Mouse (Mus musculus) T-helper 2 cell (primary cell): ENCODE results near the gene Pxylp1.

Experiments
- in situ Hi-C: fragments of 300-600 bp; cut with MboI, MseI; formaldehyde crosslinking; loops from one replicate; pipeline ENCODE4 v1.15.1; 2025; ENCODE audit warnings: high pct_unique_total_duplicates

Gene Pxylp1

GRCm38 (mm10) chr9:96891341-96892330 is 833 bp downstream of the Pxylp1 start:
- in situ Hi-C loops = no loop called here

- in situ Hi-C loops = no loop called here
Measured at GRCm38 (mm10) chr9:96890756-96891155, 1.7 kb downstream of the Pxylp1 start.

GRCm38 (mm10) chr9:96890266-96890665 is 2.2 kb downstream of the Pxylp1 start:
- in situ Hi-C loops = no loop called here

- in situ Hi-C loops = no loop called here
Measured at GRCm38 (mm10) chr9:96889345-96890021, 3.0 kb downstream of the Pxylp1 start.

- in situ Hi-C loops = no loop called here
Measured at GRCm38 (mm10) chr9:96888742-96889344, 3.6 kb downstream of the Pxylp1 start.

- in situ Hi-C loops = no loop called here
Measured at GRCm38 (mm10) chr9:96887954-96888353, 4.5 kb downstream of the Pxylp1 start.

GRCm38 (mm10) chr9:96887492-96887891 is 5.0 kb downstream of the Pxylp1 start:
- in situ Hi-C loops = no loop called here

- in situ Hi-C loops = no loop called here
Measured at GRCm38 (mm10) chr9:96885781-96886180, 6.7 kb downstream of the Pxylp1 start.

- in situ Hi-C loops = no loop called here
Measured at GRCm38 (mm10) chr9:96882496-96883265, 9.8 kb downstream of the Pxylp1 start.

- in situ Hi-C loops = no loop called here
Measured at GRCm38 (mm10) chr9:96881901-96882300, 10.6 kb downstream of the Pxylp1 start.

GRCm38 (mm10) chr9:96879024-96879423 is 13.4 kb downstream of the Pxylp1 start:
- in situ Hi-C loops = no loop called here

GRCm38 (mm10) chr9:96878464-96878863 is 14.0 kb downstream of the Pxylp1 start:
- in situ Hi-C loops = no loop called here

GRCm38 (mm10) chr9:96875704-96876103 is 16.8 kb downstream of the Pxylp1 start:
- in situ Hi-C loops = no loop called here

- in situ Hi-C loops = no loop called here
Measured at GRCm38 (mm10) chr9:96873082-96873481, 19.4 kb downstream of the Pxylp1 start.

GRCm38 (mm10) chr9:96870104-96870503 is 22.4 kb downstream of the Pxylp1 start:
- in situ Hi-C loops = no loop called here

- in situ Hi-C loops = no loop called here
Measured at GRCm38 (mm10) chr9:96869542-96869941, 22.9 kb downstream of the Pxylp1 start.

GRCm38 (mm10) chr9:96868546-96868945 is 23.9 kb downstream of the Pxylp1 start:
- in situ Hi-C loops = no loop called here

GRCm38 (mm10) chr9:96867165-96867564 is 25.3 kb downstream of the Pxylp1 start:
- in situ Hi-C loops = no loop called here

GRCm38 (mm10) chr9:96866196-96866595 is 26.3 kb downstream of the Pxylp1 start:
- in situ Hi-C loops = no loop called here

GRCm38 (mm10) chr9:96865473-96866050 is 26.9 kb downstream of the Pxylp1 start:
- in situ Hi-C loops = no loop called here

GRCm38 (mm10) chr9:96863539-96863938 is 28.9 kb downstream of the Pxylp1 start:
- in situ Hi-C loops = no loop called here
